Mouse (Mus musculus) C2C12 (cell line): ENCODE results near the gene Ncoa4. TPM values are rescaled to one million over a fixed set of nuclear protein-coding genes. Genes with fewer than 3 reads are reported as not detected.
"Not testable (repeated sequence)": the region's sequence is repeated elsewhere in the genome, so short reads cannot be mapped to it uniquely, and the experiment has no call there.

Experiments used
- H3K27me3 ChIP-seq: one replicate; pipeline ENCODE4 v1.6.1; 2011; ENCODE audit not compliant: control insufficient read depth, insufficient read depth, insufficient read length
- H3K36me3 ChIP-seq: one replicate; pipeline ENCODE4 v1.6.1; 2011; ENCODE audit not compliant: control insufficient read depth, insufficient read depth
- H3K4me3 ChIP-seq: one replicate; pipeline ENCODE4 v1.5.1; 2011; ENCODE audit warnings: mild to moderate bottlenecking, control low read depth; ENCODE audit not compliant: poor library complexity, insufficient read depth, severe bottlenecking
- H3K79me2 ChIP-seq: one replicate; pipeline ENCODE4 v1.6.1; 2011; ENCODE audit not compliant: control insufficient read depth, insufficient read depth
- H3K79me3 ChIP-seq: one replicate; pipeline ENCODE4 v1.6.1; 2011; ENCODE audit warnings: low read depth, control low read depth
- H3ac ChIP-seq: one replicate; pipeline ENCODE3; 2011; ENCODE audit warnings: low read depth; ENCODE audit not compliant: control insufficient read depth, insufficient read length
- CEBPB ChIP-seq: IDR thresholded peaks from one replicate; pipeline ENCODE4 v1.6.1; 2011; ENCODE audit warnings: low read depth, mild to moderate bottlenecking, control low read depth, moderate library complexity
- CTCF ChIP-seq: IDR thresholded peaks from one replicate; pipeline ENCODE4 v1.5.1; 2011; ENCODE audit not compliant: control insufficient read depth, insufficient read depth, insufficient read length
- FOSL1 ChIP-seq: IDR thresholded peaks from one replicate; pipeline ENCODE4 v1.8.0; 2011; ENCODE audit warnings: mild to moderate bottlenecking, low read length; ENCODE audit not compliant: poor library complexity, insufficient read depth, severe bottlenecking
- MAX ChIP-seq: IDR thresholded peaks from one replicate; pipeline ENCODE4 v1.6.1; 2011; ENCODE audit warnings: mild to moderate bottlenecking, control low read depth
- MYOD1 ChIP-seq: IDR thresholded peaks from one replicate; pipeline ENCODE4 v1.6.1; 2011; ENCODE audit warnings: low read depth; ENCODE audit not compliant: control insufficient read depth, insufficient read length
- MYOG ChIP-seq: IDR thresholded peaks from one replicate; pipeline ENCODE4 v1.6.1; 2011; ENCODE audit not compliant: control insufficient read depth, insufficient read length; ENCODE audit errors: extremely low read depth
- USF1 ChIP-seq: IDR thresholded peaks from one replicate; pipeline ENCODE4 v1.6.1; 2011; ENCODE audit warnings: low read depth, mild to moderate bottlenecking, control low read depth, moderate library complexity
- polyA plus RNA-seq: library from polyadenylated mRNA; unstranded; fragments of >200 nt; fragmentation: generic; extraction: Trizol; gene quantifications from one replicate; pipeline ENCODE4 v1.2.1, GENCODE M21; 2012; ENCODE audit warnings: missing spikeins

Gene Ncoa4
- polyA plus RNA-seq, 1 experiment: 23.4 TPM

DNA sequence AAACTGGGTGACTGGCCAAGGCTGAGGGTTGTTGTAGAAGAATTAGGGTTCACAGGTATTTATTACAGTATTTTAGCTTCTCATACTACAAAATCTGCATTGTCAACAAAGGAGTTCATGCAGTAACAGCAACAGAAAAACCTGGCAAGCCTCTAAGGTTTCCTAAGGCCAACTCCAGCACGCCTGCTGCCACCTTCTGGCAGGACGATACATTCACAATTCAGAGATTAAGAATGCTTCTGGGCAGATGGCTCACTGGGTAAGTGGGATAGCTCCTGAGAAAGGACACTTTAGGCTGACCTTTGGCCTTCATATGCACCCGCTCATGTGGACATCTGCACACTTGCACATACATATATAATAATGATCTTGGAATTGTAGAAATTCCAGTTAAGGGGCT is 32.8 kb downstream of the Ncoa4 start:
- TF ChIP-seq FOSL1 (no peak), CEBPB (no peak), MAX (no peak), MYOG (no peak), MYOD1 (no peak), CTCF (peak; percentile 35), USF1 (no peak)
- Histone ChIP-seq H3K27me3 (no peaks in the 10 kb centered on the region), H3K4me3 (no peak overlapping the region), H3K79me3 (peaks cover 25% of the 10 kb centered on the region), H3ac (no peak overlapping the region), H3K36me3 (peaks cover 88% of the 10 kb centered on the region), H3K79me2 (peaks cover 88% of the 10 kb centered on the region)

DNA sequence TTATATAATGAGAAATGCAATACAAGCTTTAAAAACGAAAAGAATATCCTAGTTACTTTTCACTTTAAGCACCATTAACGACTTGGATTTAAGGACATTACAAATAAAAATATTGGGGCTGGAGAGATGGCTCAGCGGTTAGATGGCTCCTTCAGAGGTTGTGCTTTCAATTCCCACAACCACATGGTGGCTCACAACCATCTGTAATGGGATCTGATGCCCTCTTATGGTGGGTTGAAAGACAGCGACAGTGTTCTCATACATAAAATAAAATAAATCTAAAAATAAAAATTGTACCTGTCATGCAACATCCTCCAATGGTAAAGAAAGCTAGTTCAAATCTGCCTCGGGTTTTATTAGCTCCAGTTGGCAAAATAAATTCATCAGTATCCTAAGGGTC is 33.9 kb downstream of the Ncoa4 start:
- not testable (repeated sequence) for H3K4me3 ChIP-seq, H3ac ChIP-seq, H3K27me3 ChIP-seq
- Histone ChIP-seq H3K79me3 (peaks cover 31% of the 10 kb centered on the region), H3K79me2 (peaks cover 99% of the 10 kb centered on the region), H3K36me3 (peaks cover 89% of the 10 kb centered on the region)

DNA sequence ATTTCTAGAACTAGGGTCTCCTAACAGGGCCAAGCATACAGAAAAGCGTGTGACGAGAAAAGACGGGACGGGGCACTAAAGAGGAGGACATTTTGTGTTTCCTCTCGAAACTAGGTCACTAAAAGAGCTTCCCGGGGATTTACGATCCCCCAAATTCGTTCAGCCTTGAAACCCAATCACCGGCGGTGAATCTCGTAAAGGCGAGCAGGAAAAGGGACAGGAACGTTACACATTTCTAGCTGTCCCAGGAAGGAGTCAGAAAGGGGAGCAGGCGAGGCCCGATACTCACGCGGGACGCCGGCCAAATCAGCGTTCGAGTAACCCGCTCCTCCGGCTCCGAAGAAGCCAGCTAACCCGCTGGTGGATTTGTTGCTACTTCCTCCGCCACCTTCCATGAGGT is 41.7 kb downstream of the Ncoa4 start:
- Histone ChIP-seq H3K27me3 (no peaks in the 10 kb centered on the region), H3K4me3 (peak overlapping the region; percentile 74), H3ac (peak overlapping the region; percentile 33), H3K79me2 (peaks cover 99% of the 10 kb centered on the region), H3K36me3 (peaks cover 33% of the 10 kb centered on the region), H3K79me3 (peaks cover 78% of the 10 kb centered on the region)
- TF ChIP-seq FOSL1: no peak
- TF ChIP-seq MYOD1: no peak
- TF ChIP-seq MYOG: no peak
- TF ChIP-seq CEBPB: no peak
- TF ChIP-seq USF1: no peak
- no peak for TF ChIP-seq MAX
- no peak for TF ChIP-seq CTCF

DNA sequence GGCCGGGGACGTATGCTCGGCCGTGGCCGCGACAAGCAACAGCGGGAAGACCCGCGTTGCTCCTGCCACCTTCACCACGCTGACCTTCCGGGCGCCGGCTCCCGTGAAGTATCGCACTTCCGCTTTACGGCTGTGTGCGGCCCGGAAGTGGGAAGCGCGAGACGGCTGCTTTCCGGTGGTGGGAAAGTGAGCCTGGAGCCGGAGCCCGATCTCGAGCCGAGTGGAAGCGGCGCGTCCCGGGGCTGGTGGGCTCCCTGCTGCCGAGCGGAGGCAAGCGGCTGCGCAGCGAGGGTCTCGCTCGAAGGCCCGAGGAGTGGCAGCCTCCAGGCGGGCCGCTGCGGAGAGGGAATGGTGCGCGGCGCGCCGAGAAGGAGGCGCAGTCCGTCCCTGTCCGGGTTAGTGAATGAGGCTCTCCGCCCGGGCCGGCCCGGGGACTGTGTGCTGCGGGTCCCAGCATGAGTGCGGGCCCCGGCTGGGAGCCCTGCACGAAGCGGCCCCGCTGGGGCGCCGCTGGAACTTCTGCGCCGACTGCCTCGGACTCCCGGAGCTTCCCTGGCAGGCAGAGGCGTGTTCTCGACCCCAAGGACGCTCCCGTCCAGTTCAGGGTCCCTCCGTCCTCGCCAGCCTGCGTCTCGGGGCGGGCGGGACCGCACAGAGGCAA is 42.3 kb downstream of the Ncoa4 start, which contains the start of the genes Timm23 and Parg:
Gene Timm23, minus strand, starts transcription at position 108 of the 661 bp plus-strand sequence.
Gene Parg, plus strand, starts transcription at position 159 of the 661 bp plus-strand sequence.
- H3K36me3 ChIP-seq: peaks cover 29% of the 10 kb centered on the region
- no peak for TF ChIP-seq MYOD1
- TF ChIP-seq FOSL1: no peak
- no peak for TF ChIP-seq USF1
- TF ChIP-seq MAX: no peak
- TF ChIP-seq CTCF: no peak
- no peak for TF ChIP-seq CEBPB
- TF ChIP-seq MYOG: no peak
- peak within 1 kb of the TSS; percentile 74 for H3K4me3 ChIP-seq
- peak within 1 kb of the TSS; percentile 93 for H3ac ChIP-seq
- H3K79me2 ChIP-seq: peaks cover 99% of the 10 kb centered on the region
- H3K27me3 ChIP-seq: no peaks in the 10 kb centered on the region
- peaks cover 80% of the 10 kb centered on the region for H3K79me3 ChIP-seq

DNA sequence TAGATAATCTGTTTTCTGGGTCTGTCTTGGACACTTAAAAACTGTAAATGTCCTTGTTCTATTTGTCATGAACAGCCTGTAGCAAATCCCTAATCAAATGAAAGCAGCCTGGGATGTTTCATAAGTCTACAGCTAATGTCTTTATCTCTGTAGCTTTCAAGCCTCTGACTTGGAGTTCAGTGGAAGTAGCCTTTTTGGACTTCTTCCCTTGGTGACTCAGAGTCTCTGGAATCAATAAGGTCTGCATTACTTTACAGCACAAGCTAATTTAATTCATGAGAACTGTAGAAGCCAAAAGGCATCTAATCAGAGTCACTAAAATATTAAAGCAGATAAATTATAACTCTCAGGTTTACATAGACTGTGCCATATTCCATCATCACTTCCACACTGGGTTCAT is 66.9 kb downstream of the Ncoa4 start:
- no peak overlapping the region for H3ac ChIP-seq
- H3K79me2 ChIP-seq: no peaks in the 10 kb centered on the region
- TF ChIP-seq MAX (no peak), CTCF (no peak), MYOD1 (no peak), MYOG (no peak), USF1 (no peak), FOSL1 (no peak), CEBPB (no peak)
- no peaks in the 10 kb centered on the region for H3K27me3 ChIP-seq
- H3K36me3 ChIP-seq: peaks cover 11% of the 10 kb centered on the region
- no peaks in the 10 kb centered on the region for H3K79me3 ChIP-seq
- H3K4me3 ChIP-seq: no peak overlapping the region

DNA sequence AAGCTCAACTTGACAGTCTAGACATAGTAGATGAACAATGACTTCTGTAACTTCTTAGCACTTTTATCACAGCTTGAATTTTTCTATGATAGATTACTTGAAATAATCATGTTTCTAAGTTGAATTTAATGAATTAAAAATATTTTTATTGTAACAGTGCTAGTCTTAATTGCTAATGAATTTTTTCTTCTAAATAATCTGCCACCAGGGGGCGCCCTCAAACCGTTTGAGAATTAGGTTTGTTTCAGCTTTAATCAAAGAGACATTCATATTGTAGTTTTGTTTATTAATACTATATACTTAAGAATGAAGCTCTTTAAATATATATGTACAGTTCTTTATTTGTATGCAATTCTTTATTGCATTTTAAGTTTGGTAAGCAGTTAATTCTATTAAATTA is 69.3 kb downstream of the Ncoa4 start:
- Histone ChIP-seq H3ac (no peak overlapping the region), H3K36me3 (peaks cover 4% of the 10 kb centered on the region), H3K4me3 (no peak overlapping the region), H3K79me2 (no peaks in the 10 kb centered on the region), H3K27me3 (no peaks in the 10 kb centered on the region), H3K79me3 (no peaks in the 10 kb centered on the region)
- TF ChIP-seq CTCF (no peak), FOSL1 (no peak), MYOG (no peak), USF1 (no peak), CEBPB (no peak), MAX (no peak), MYOD1 (no peak)

Other genes with a start within 250 kb of the Ncoa4 start
- 0.23 TPM for gene Galnt15, start 130.9 kb upstream of the Ncoa4 start, polyA plus RNA-seq
- 17.9 TPM for gene Oxnad1, start 74.5 kb upstream of the Ncoa4 start, polyA plus RNA-seq
- 119 TPM for gene Dph3, start 74.1 kb upstream of the Ncoa4 start, polyA plus RNA-seq
- not detected for gene Msmb, start 17.8 kb upstream of the Ncoa4 start, polyA plus RNA-seq
- gene Timm23, start 42.0 kb downstream of the Ncoa4 start, polyA plus RNA-seq: 300 TPM
- 8.3 TPM for gene Parg, start 42.1 kb downstream of the Ncoa4 start, polyA plus RNA-seq
- gene Ogdhl, start 162.2 kb downstream of the Ncoa4 start, polyA plus RNA-seq: 5.7 TPM
- not detected for gene 1700024G13Rik, start 228.5 kb downstream of the Ncoa4 start, polyA plus RNA-seq